ENCODE assay signal across 16 mouse cellular contexts in genomic region chr7:137765961-137766360, GRCm38 (mm10).
"Had no signal": no experiment of that assay in that cellular context is flagged by ENCODE, and none has a peak within 500 bp of the region (broad histone marks: within the 10 kb centered on the region; RNA-seq: fewer than 3 reads in every experiment).

No protein-coding gene starts in this region.

- DNase-seq: kidney, postnatal 10 days; kidney, postnatal 4 days; lung, adult 18-20 months; lung, postnatal 4 days; midbrain, embryonic 14.5 days; right cerebral cortex, adult 18-20 months; right cerebral cortex, postnatal 25 days; thymus, postnatal 4 days had no signal

- H3K27me3 ChIP-seq: limb, embryonic 13.5 days; neural tube, embryonic 15.5 days had no signal

- H3K4me2 ChIP-seq: limb, embryonic 13.5 days; neural tube, embryonic 15.5 days had no signal

- H3K4me3 ChIP-seq: layer of hippocampus, adult 2 months; limb, embryonic 13.5 days; midbrain, embryonic 10.5 days; myocyte; neural tube, embryonic 15.5 days had no signal

- H3K27ac ChIP-seq: layer of hippocampus, adult 2 months; limb, embryonic 13.5 days; liver, embryonic 14.5 days; midbrain, embryonic 10.5 days; neural tube, embryonic 15.5 days; stomach, postnatal 0 days had no signal

- H3K4me1 ChIP-seq: limb, embryonic 13.5 days; midbrain, embryonic 10.5 days; neural tube, embryonic 15.5 days had no signal

- H3K36me3 ChIP-seq: limb, embryonic 13.5 days; midbrain, embryonic 10.5 days; neural tube, embryonic 15.5 days had no signal

- H3K9me3 ChIP-seq: limb, embryonic 13.5 days; midbrain, embryonic 10.5 days; neural tube, embryonic 15.5 days had no signal

- H3K9ac ChIP-seq: limb, embryonic 13.5 days; liver, embryonic 14.5 days; neural tube, embryonic 15.5 days had no signal

- ATAC-seq: lung, postnatal 0 days had no signal
